Mouse (Mus musculus) T-helper 2 cell (primary cell): ENCODE results near the gene Edn3.

Experiments
- in situ Hi-C: fragments of 300-600 bp; cut with MboI, MseI; formaldehyde crosslinking; loops from one replicate; pipeline ENCODE4 v1.15.1; 2025; ENCODE audit warnings: high pct_unique_total_duplicates

Edn3 gene

DNA sequence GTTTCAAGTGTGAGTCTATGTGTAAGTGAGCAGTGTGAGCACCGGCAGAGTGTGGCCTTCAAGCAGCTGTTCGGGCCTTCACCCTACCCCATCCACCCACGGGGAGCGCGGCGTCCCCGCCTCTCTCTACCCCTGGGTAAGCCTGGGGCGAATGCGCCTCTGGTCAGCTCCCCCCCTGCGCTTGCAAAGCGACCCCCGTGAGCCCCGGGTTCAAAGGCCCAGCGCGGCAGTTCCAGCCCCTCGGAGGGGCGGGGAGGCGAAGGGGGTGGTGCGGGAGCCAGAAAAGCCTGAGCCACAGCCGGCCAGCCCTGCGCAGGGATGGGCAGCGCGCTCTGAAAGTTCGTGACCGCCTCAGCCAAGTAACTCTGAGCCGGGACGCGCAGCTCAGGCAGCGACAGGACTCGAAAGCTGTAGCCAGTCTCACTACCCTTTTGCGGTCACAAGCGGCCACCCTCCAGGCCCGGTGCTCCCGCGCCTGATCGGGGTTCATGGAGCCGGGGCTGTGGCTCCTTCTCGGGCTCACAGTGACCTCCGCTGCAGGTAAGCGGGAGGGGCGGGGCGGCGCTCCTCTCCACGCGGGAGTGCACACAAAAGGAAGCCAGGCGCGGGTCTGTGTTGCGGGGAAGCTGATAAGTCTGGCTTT, at the start of gene Edn3:
Edn3 (plus strand) TSS at position 141 of the 643 bp plus-strand sequence.
- in situ Hi-C loops = no loop called here

DNA sequence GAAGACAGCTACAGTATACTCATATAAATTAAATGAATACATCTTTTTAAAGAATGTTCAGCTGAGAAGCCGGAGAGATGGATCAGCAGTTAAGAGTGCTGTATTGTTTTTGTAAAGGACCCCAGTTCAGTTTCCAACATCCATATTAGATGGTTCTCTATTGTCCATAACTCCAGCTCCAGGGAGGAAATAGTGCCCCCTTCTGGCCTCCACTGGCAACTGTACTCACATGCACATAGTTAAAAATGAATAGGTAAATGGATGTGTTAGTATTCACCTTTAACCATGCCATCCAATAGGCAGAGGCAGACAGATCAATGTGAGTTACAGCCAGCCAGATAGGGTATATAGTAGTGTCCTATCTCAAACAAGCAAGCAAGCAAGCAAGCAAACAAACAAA, 48.4 kb upstream of the Edn3 start:
- in situ Hi-C loops = no loop called here

DNA sequence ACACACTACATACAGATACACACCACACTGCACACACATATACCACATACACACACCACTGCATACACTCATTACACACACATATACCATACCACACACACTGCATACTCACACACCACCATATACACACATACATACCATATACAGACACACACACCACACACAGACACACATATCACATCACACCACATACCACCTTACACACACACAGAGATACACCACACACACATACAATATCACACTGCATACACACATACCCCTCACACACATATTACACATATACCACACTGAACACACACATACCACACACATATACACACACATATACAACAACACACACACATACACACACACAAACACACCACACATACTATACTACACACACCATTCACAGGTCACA, 44.5 kb upstream of the Edn3 start:
- in situ Hi-C loops = no loop called here

DNA sequence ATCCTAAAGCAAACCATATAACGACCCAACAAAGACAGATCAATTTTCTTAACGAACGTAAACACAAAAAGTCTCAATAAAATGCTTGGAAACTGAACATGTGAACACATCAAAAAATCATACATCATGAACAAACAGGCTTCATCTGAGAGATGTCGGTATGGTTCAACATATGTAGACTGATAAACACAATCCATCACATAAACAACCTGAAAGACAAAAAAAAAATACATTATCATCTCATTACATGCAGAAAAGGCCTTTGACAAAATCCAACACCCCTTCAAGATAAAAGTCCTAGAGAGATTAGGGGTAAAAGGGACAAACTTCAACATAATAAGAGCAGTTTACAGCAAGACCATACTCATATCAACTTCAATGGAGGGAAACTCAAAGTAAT, 42.6 kb upstream of the Edn3 start:
- in situ Hi-C loops = no loop called here

DNA sequence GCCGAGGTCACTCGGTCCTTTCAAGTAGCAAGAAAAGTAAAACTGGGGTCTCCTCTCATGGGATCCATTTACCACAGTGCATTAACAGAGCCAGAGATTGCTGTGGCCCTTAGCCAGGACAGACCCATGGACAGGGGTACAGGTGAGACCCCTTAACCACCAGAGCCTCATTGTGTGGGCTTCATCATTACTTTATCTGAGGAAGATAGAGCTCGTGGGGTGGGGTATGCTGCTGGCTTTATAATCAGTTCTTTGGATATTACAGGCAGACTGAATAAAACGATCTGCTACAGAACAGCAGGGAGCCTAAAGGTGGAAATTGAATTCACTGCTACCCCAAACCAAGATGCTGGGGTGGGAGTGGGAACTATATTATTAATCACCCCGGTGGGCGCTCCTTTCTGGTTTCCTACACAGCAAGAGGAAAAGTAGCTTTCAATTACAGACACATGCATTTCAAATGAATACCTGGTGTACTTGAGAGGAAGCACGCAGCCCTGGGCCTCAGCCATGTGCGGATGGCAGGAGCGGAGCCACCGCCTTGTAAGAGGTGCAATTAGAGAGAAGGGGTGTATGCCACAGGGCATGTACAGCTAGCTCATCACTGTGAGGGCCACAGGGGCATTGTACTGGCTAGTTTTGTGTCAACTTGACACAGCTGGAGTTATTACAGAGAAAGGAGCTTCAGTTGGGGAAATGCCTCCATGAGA, 33.1 kb upstream of the Edn3 start:
- in situ Hi-C loops = no loop called here

DNA sequence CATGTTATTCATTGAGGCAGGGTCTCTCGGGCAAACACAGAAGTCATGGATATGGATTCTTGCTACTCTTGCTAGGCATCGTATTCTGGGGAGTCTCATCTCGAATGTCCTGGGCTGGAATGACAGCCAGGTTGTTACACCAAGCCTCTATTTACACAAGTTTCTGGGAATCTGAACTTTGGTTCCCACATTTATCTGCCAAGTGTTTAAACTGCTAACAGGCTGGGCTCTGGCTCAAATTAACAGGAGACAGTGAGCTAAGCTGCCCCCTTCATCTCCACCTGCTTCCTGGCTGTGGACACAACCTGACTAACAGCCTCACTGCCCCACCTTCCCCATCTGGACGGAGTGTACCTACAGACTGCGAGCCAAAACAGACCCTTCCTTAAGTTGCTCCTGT, 28.5 kb upstream of the Edn3 start:
- in situ Hi-C loops = no loop called here

DNA sequence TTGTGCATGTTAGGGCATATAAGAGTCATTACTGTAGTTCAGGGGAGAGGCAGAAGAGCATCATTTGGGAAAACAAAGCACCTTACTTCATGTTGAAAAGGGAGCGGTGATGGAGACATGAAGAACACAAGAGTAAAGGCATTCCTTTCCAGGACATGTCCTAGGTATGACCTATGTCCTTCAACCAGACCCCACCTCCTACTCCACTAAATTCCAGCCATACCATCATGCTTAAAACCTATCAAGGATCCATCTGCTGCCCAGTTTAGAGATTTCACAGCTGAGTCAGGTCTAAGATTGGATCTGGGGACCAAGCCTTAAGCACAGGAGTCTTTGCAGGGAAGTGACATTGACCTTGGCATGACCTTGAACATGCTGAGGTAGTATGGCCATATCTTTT, 25.1 kb upstream of the Edn3 start:
- in situ Hi-C loops = no loop called here

DNA sequence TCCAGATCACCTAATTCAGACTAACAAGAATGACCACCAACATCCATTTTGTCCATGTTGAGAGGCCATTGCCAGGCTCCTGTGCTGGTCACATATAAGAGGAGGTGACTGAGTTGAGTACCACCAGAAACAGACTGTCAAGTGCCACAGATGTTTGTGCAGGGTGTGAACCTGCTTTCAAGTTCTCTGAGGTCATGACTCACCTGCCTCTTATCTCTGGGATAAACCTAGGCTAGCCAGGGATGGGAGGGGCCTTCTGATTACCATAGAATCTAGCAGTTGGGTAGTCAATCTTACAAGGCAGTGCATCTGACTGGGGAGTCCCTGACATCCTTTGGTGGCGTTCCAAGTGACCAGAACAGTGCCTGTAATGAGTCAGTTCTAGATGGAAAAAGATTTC, 13.2 kb upstream of the Edn3 start:
- in situ Hi-C loops = no loop called here

DNA sequence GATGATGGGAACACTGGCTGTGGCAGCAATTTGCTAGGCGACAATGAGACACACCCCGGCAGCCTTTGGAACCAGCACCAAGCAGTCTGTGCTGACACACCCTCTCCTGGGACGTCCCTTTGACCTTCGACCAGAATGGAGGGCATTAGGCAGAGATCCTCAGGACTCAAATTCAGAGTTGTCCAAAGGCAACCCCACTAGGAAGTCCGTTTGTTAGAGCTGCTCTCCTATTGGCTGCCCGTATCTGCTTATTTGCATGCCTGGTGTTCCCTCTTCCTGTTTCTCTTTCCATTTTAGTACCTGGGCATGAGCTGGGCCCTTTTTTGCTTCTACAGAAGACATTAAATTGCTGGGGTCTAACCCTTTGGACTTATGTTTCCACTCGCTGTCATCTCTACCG, 12.0 kb upstream of the Edn3 start:
- in situ Hi-C loops = no loop called here

DNA sequence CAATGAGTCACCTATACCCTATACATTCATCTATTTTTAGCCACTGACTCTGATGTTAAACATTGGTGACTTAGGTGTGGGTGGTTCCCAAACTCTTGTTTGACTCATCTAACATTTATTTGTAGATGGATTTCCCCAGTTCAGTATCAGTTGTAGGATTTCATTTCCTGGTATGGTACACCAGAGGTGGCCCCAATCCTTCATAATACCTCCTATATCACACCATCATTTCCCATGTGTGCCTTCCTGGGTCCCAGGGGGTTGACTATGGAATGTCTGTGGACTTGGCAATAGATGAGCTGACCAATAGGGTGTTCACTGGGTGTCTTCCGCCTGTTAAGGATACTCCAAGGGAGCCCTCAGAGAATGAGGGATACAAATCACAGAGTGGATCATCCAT, 7.2 kb upstream of the Edn3 start:
- in situ Hi-C loops = no loop called here

DNA sequence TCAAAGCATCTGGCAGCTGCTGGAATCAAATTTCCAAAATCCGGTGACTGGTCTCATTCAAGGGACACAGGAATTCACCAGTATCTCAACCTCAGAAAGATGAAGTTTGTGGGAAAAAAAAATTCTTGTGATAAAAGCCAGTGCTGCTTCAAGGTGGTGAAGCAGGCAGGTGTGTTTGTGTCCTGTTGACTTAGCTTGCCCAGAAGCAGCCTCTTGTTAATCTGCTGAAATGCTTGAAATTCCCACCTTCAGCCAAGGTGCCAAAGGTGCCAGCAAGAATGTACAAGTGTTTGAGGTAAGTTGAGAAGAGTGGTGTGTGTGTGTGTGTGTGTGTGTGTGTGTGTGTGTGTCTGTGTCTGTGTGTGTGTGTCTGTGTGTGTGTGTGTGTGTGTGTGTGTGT, 6.2 kb upstream of the Edn3 start:
- in situ Hi-C loops = no loop called here

DNA sequence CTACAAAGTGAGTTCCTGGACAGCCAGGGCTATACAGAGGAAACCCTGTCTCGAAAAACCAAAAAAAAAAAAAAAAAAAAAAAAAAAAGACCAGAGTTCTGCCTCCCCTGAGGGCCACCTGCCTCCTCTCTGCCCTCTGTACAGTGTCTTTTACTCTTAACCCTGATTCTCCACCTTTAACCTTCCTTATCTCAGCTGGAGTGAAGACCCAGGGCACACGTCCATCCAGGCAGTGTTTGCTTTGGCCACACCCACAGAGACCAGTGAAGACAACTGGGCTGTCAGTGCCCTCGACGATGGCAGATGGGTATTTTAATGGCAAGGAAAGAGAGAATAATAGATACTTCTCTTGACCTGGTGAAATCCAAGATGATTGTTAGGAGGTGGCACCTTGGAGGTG, 1.2 kb upstream of the Edn3 start:
- in situ Hi-C loops = no loop called here

DNA sequence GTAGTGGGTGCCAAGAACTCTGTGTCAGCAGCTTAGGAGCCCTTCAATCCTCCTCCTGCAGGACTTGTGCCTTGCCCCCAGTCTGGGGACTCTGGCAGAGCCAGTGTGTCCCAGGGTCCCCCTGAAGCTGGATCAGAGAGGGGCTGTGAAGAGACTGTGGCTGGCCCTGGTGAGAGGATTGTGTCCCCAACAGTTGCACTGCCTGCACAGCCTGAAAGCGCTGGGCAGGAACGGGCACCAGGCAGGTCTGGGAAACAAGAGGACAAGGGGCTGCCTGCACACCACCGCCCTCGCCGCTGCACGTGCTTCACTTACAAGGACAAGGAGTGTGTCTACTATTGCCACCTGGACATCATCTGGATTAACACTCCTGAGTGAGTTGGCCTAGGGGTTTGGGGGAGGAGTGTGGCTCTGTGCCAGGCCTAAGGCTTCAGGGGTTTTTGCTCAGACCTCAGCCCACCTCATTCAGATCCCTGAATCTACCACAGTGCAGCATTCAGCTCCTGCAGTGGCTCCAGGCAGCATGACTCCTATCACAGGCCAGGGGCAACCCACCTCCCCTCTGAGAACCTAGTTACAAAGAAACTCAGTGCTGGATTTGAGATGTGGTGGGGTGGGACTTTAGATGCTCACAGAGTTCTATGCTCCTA, 1.2 kb downstream of the Edn3 start:
- in situ Hi-C loops = no loop called here

DNA sequence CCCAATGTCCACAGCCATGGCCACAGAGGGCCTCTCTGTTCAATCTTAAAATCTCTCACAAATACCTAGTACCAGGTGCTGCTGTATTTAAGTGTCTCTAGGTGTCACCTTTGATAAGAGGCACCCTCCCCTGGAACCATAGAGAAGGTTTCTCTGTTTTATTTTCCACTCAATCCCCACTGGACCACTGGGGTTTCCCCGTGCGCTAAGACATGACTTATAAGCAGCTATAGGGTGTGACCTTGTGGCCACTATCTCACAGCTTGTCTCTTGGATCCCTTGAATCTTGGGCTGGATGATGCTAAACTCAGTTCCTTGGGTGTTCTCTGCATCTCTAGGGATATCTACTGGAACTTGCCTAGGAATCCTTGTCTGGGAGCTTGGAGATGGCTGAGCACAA, 1.9 kb downstream of the Edn3 start:
- in situ Hi-C loops = no loop called here

DNA sequence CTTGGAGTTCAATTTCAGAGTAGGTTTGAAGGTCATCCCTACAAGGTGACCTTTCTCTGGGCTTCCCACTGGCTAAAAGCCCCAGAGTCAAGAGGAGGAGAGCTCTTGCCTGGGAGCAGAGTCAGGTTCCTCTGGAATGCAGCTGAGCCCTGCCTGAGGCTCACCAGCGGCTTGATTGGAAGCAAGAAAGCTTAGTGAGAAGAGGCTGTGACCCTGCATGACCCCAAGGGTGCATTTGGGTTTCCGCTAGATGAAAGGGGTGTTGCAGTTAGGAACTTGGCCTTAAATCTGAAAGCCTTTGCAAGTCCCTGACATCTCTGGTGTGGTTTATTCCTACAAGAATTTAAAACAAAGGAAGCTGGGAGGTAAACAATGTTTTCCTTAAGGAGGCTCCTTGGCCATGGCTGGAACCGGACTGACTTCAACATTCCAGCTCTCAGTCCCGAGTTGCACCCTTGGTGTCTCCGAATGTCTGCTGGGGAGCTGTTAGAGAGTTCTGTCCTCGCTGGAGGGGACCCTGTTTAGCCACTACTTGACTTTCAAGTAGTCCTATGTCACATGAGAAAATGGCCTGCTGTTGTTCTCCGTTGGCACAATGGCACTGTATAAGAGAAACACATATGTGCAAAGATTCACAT, 8.6 kb downstream of the Edn3 start:
- in situ Hi-C loops = no loop called here

DNA sequence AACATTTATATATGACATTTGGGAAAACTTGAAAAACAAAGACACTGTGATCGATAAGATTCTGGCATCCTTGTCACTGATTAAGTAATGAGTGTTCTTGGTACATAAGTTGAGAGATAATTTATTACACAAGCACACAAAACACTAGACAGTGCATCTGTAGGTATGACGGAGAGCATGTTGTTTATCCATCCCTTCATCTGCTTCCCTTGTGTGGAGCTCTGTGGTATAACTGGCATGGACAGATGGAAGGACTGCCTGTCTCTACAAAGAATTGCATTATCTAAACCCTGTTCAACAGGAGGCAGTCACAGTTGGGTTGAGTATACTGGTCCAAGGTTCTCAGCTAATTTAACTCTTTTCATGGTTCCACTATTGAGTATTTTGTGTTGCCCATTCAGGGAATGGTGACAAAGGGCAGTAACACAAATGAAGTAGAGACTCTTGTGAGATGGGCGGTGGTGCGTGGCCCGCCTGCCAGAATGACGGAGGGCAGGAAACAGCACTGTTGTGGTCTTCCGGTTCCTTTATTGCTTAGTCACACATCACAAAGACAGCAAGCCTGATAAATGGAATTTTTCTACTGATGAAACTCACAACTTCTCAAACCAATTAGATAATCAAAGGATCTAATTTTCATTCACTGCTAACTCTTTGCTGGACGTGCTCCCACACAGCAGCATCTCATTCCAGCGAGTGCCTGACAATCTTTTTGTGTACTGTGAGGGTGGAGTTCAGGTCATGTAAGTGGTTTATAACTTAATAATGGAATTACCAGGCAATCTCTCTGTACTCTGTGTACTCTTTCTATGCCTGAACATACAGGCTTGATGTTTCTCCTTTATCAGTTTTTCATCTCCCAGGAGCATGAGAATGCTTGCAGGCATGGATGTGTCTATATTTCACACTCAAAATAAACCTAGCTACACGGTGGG, 14.0 kb downstream of the Edn3 start:
- in situ Hi-C loops = no loop called here

DNA sequence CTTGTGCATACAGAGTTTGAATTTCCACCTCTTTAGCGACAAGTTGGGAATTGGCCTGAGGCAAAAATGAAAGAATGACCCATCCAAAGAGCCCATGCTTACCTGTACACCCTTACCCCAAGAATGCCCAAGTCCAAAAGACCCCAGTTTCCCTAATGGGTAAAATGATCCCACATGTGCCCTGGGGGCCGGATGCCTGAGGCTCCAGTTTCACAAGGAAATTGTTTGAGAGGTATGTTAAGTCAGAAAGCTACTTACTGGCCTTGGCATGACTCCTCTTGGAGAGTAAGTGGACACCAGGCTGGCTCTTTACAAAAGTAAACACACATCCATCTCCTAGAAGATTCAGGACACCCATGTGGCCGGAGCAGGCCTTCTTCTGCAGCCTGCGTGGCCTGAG, 21.6 kb downstream of the Edn3 start:
- in situ Hi-C loops = no loop called here

DNA sequence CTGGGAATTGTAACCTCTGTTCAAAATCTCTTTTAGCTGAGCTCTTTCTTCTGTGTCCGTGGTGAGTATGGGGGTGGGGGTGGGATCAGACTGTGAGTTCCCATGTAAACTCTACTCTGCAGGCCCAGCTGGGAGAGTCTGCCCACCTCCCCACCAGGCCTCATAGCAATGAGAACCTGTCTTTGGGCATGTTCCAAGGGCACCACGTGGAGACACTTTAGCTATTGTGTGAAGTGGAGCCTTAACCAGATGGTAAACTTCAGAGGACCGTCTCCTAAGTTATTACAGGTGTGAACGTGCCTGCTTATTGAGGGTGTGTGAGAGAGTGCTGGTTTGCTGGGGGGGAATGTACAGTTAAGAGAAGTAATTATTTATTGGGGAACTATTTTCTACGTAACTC, 22.5 kb downstream of the Edn3 start:
- in situ Hi-C loops = no loop called here

DNA sequence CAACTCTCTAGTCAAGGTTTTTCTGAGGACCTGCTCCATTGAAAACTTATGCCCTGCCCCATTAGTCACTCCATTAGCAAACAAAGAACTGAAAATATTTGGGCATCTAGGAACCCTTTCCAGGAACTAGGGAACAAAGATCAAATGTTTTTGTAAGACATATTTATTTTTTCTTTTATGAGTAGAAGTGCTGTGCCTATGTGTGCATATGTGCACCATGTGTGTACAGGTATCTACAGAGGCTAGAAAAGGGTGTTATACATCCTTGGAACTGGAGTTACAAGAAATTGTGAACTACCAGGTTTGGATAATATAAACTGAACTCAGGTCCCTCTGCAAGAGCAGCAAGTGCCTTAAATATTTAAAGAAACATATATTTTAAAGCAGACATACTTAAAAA, 28.4 kb downstream of the Edn3 start:
- in situ Hi-C loops = no loop called here

DNA sequence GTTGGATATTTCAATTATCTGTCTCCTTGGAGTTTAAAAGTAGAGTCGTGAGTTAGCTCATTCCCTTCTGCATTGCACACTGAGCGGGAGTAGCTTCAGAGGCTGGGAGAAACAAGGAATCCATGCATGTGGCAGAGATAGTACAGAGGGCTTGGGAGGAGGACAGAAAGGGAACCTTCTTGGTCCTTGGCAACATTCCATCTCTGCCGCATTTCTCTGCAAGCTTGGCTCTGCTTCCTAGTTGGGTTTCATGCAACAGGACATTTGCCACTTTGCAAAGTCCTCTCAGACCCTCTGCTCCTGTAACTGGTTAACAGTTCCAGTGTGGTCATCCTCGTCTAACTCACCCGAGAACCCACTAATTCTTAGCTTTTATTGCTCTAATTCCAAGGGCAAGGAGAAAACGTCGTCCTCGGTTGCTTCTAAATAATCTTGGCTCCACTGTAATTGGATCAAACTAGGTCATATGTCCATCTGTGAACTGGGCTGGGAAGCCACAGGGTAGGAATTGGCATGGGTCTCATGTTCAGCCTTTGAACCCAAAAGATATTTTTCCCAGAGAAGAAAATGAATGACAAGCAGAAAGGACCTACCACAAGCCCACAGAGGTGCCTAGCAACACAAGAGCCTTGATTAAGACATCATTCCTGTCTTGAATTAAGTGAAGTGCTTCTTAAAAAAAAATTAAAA, 32.2 kb downstream of the Edn3 start:
- in situ Hi-C loops = loop anchor here (10.0 kb wide), 1 partner anchor 1998 kb away; no protein-coding TSS in a partner anchor

DNA sequence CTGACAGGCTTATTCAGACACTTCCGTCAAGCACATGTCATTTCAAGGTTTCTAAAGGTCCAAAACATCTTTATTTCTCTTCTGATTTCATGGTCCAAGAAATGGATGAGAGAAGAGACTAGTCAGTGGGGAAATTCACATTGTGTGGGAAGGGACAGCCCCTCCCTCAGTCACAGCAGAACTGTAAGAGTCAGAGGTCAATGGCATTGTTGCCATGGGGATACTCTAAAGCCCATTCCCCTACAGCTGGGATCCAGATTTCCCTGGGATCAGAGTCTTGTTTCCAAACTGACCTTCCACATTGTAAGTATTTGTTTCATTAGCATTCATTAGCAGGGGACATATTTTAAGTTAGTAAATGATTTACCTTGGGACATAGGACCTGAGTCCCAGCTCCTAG, 32.8 kb downstream of the Edn3 start:
- in situ Hi-C loops = loop anchor here (10.0 kb wide), 1 partner anchor 1998 kb away; no protein-coding TSS in a partner anchor
